Mouse (Mus musculus) CH12.LX (cell line): ENCODE measurements around the gene Apba3. TPM values are rescaled to one million over a fixed set of nuclear protein-coding genes. Genes with fewer than 3 reads are reported as not detected.

ENCODE experiments used
- DNase-seq: peaks from one replicate; pipeline ENCODE4 v3.0.0-alpha.2; 2013; ENCODE audit errors: extremely low read depth
- H3K27ac ChIP-seq: 2 replicates; pipeline ENCODE4 v1.5.1; 2012; ENCODE audit warnings: low read depth, mild to moderate bottlenecking, control low read depth, moderate library complexity; ENCODE audit not compliant: insufficient read depth
- H3K27me3 ChIP-seq: replicated peaks from 2 replicates; pipeline ENCODE3; 2012; ENCODE audit warnings: inconsistent platforms
- H3K36me3 ChIP-seq, 2 experiments: replicated peaks in 1 of 2; 2 replicates each; pipeline versions ENCODE3 to v1.6.1; 2012; ENCODE audit warnings: inconsistent platforms in 1 of 2, low read length in 1 of 2, mild to moderate bottlenecking in 1 of 2, mixed read lengths in 1 of 2, moderate library complexity in 1 of 2; ENCODE audit not compliant: control insufficient read depth in 1 of 2, insufficient read depth in 1 of 2
- H3K4me1 ChIP-seq, 2 experiments: 2 replicates each; pipeline ENCODE4 v1.6.1; 2012; ENCODE audit warnings: inconsistent platforms in 1 of 2, moderate library complexity in 1 of 2; ENCODE audit not compliant: insufficient read depth in 2 of 2, control insufficient read depth in 1 of 2
- H3K4me2 ChIP-seq: 2 replicates; pipeline ENCODE4 v1.6.1; 2012; ENCODE audit warnings: low read depth, mild to moderate bottlenecking, control low read depth; ENCODE audit not compliant: poor library complexity, insufficient read depth, severe bottlenecking
- H3K4me3 ChIP-seq, 3 experiments: fragments of 150-350 bp in 1 of 3; sonication (generic) in 1 of 3; replicated peaks in 1 of 3; 2 replicates each; pipeline versions ENCODE3 to v1.5.1; 2011 to 2012; ENCODE audit warnings: low read depth in 2 of 3, low read length in 2 of 3, mild to moderate bottlenecking in 2 of 3, moderate library complexity in 2 of 3, control low read depth in 1 of 3, improper control_type of control experiment in 1 of 3, inconsistent platforms in 1 of 3, mixed read lengths in 1 of 3; ENCODE audit not compliant: poor library complexity in 1 of 3
- H3K79me2 ChIP-seq: replicated peaks from 2 replicates; pipeline ENCODE4 v1.6.1; 2012; ENCODE audit warnings: mild to moderate bottlenecking, moderate library complexity; ENCODE audit not compliant: control insufficient read depth, poor library complexity, insufficient read depth, severe bottlenecking; ENCODE audit errors: extremely low read depth
- H3K9ac ChIP-seq: 2 replicates; pipeline ENCODE4 v1.6.1; 2012; ENCODE audit warnings: low read depth, mild to moderate bottlenecking, control low read depth, moderate library complexity; ENCODE audit not compliant: insufficient read depth
- H3K9me3 ChIP-seq: replicated peaks from 2 replicates; pipeline ENCODE3; 2012; ENCODE audit warnings: low read length, inconsistent platforms, mixed read lengths
- BHLHE40 ChIP-seq: IDR thresholded peaks from 2 replicates; pipeline ENCODE4 v1.6.1; 2011; ENCODE audit warnings: mild to moderate bottlenecking, low read depth, low read length, improper control_type of control experiment
- CHD1 ChIP-seq: IDR thresholded peaks from 2 replicates; pipeline ENCODE4 v1.6.1; 2012; ENCODE audit warnings: low read depth, low read length, improper control_type of control experiment, inconsistent platforms
- E2F4 ChIP-seq: IDR thresholded peaks from 2 replicates; pipeline ENCODE4 v1.6.1; 2011; ENCODE audit warnings: low read depth, low read length, improper control_type of control experiment; ENCODE audit not compliant: insufficient replicate concordance
- ETS1 ChIP-seq: conservative IDR thresholded peaks from 2 replicates; pipeline ENCODE4 v1.6.1; 2012; ENCODE audit warnings: low read depth, mild to moderate bottlenecking, inconsistent platforms, low read length, improper control_type of control experiment, moderate library complexity
- HCFC1 ChIP-seq: IDR thresholded peaks from 2 replicates; pipeline ENCODE4 v1.6.1; 2012; ENCODE audit warnings: low read depth, mild to moderate bottlenecking, inconsistent platforms, low read length, improper control_type of control experiment
- JUN ChIP-seq: IDR thresholded peaks from 2 replicates; pipeline ENCODE4 v1.6.1; 2011; ENCODE audit warnings: low read depth, mild to moderate bottlenecking, low read length, improper control_type of control experiment, moderate library complexity; ENCODE audit not compliant: insufficient read depth
- JUND ChIP-seq: conservative IDR thresholded peaks from 2 replicates; pipeline ENCODE4 v1.6.1; 2011; ENCODE audit warnings: low read depth, low read length, improper control_type of control experiment
- MAZ ChIP-seq: IDR thresholded peaks from 2 replicates; pipeline ENCODE4 v1.6.1; 2012; ENCODE audit warnings: low read depth, mild to moderate bottlenecking, inconsistent platforms, low read length, improper control_type of control experiment, moderate library complexity
- MEF2A ChIP-seq: IDR thresholded peaks from 2 replicates; pipeline ENCODE4 v1.6.1; 2014; ENCODE audit warnings: low read depth, mild to moderate bottlenecking, inconsistent platforms, low read length, improper control_type of control experiment, borderline replicate concordance
- MXI1 ChIP-seq: IDR thresholded peaks from 2 replicates; pipeline ENCODE4 v1.6.1; 2011; ENCODE audit warnings: mild to moderate bottlenecking, low read depth, low read length, improper control_type of control experiment
- NELFE ChIP-seq: IDR thresholded peaks from 2 replicates; pipeline ENCODE4 v1.6.1; 2011; ENCODE audit warnings: low read depth, low read length, improper control_type of control experiment
- NRF1 ChIP-seq: IDR thresholded peaks from 2 replicates; pipeline ENCODE4 v1.6.1; 2014; ENCODE audit warnings: low read depth, mild to moderate bottlenecking, inconsistent platforms, low read length, improper control_type of control experiment, moderate library complexity
- PAX5 ChIP-seq: IDR thresholded peaks from 2 replicates; pipeline ENCODE4 v1.6.1; 2012; ENCODE audit warnings: low read length, inconsistent platforms, mixed read lengths
- RCOR1 ChIP-seq: conservative IDR thresholded peaks from 2 replicates; pipeline ENCODE4 v1.6.1; 2012; ENCODE audit warnings: low read depth, mild to moderate bottlenecking, inconsistent platforms, low read length, improper control_type of control experiment
- SIN3A ChIP-seq: IDR thresholded peaks from 2 replicates; pipeline ENCODE4 v1.6.1; 2012; ENCODE audit warnings: low read length, improper control_type of control experiment, inconsistent platforms
- SMC3 ChIP-seq: IDR thresholded peaks from 2 replicates; pipeline ENCODE4 v1.6.1; 2011; ENCODE audit warnings: low read depth, low read length, improper control_type of control experiment
- TBP ChIP-seq: conservative IDR thresholded peaks from 2 replicates; pipeline ENCODE4 v1.6.1; 2011; ENCODE audit warnings: low read depth, low read length, improper control_type of control experiment
- TCF12 ChIP-seq: IDR thresholded peaks from 2 replicates; pipeline ENCODE4 v1.6.1; 2014; ENCODE audit warnings: low read depth, mild to moderate bottlenecking, inconsistent platforms, low read length, improper control_type of control experiment
- ZKSCAN1 ChIP-seq: IDR thresholded peaks from 2 replicates; pipeline ENCODE4 v1.6.1; 2012; ENCODE audit warnings: low read depth, inconsistent platforms, low read length, improper control_type of control experiment, borderline replicate concordance
- dilution Hi-C: fragments of 300-500 bp; cut with MboI; formaldehyde crosslinking; loops from 2 replicates; pipeline ENCODE4 v1.14.3; 2020; ENCODE audit warnings: low sequenced_read_pairs; ENCODE audit not compliant: extremely low pct_unique_long_range_greater_than_20kb, extremely low pct_ligation_motif_present
- in situ Hi-C: fragments of 300-500 bp; cut with MboI; formaldehyde crosslinking; loops from 3 replicates; pipeline ENCODE4 v1.14.3; 2019; ENCODE audit warnings: low sequenced_read_pairs, low pct_ligation_motif_present, low pct_unique_long_range_greater_than_20kb, mixed read lengths
- polyA plus RNA-seq: library from polyadenylated mRNA; unstranded; fragments of >175 nt; gene quantifications from 2 replicates; pipeline ENCODE4 v1.2.1, GENCODE M21; 2012; ENCODE audit warnings: low read depth; ENCODE audit not compliant: insufficient read length
- total RNA-seq, 2 experiments: library from RNA; depleted of rRNA; stranded (reverse); fragments of 300-350 nt in 1 of 2; fragments of >200 nt in 1 of 2; gene quantifications; 2 replicates each; pipeline ENCODE4 v1.2.3; 2012 to 2014

The Apba3 gene
- total and polyA plus RNA-seq, 3 experiments: 40.2 to 149 (median 47.4) TPM

GRCm38 (mm10) chr10:81249442-81249841 is 17.3 kb upstream of the Apba3 start:
- dilution Hi-C loops (no loop called here), in situ Hi-C loops (no loop called here)
- Histone ChIP-seq H3K27me3 (no peaks in the 10 kb centered on the region), H3K4me1 (peaks cover 15 to 19% of the 10 kb centered on the region in 2 experiments), H3K79me2 (no peaks in the 10 kb centered on the region), H3K4me3 (no peak overlapping the region), H3K4me2 (no peak overlapping the region), H3K27ac (no peak overlapping the region), H3K36me3 (peaks cover 26 to 70% of the 10 kb centered on the region in 2 experiments), H3K9me3 (no peaks in the 10 kb centered on the region), H3K9ac (no peak overlapping the region)
- TF ChIP-seq NRF1 (0 out of 2 replicates have a peak, but pooled peaks have one; percentile 15), RCOR1 (no peak), MAZ (no peak), JUND (no peak), HCFC1 (no peak)
- DNase-seq: no peak

DNA sequence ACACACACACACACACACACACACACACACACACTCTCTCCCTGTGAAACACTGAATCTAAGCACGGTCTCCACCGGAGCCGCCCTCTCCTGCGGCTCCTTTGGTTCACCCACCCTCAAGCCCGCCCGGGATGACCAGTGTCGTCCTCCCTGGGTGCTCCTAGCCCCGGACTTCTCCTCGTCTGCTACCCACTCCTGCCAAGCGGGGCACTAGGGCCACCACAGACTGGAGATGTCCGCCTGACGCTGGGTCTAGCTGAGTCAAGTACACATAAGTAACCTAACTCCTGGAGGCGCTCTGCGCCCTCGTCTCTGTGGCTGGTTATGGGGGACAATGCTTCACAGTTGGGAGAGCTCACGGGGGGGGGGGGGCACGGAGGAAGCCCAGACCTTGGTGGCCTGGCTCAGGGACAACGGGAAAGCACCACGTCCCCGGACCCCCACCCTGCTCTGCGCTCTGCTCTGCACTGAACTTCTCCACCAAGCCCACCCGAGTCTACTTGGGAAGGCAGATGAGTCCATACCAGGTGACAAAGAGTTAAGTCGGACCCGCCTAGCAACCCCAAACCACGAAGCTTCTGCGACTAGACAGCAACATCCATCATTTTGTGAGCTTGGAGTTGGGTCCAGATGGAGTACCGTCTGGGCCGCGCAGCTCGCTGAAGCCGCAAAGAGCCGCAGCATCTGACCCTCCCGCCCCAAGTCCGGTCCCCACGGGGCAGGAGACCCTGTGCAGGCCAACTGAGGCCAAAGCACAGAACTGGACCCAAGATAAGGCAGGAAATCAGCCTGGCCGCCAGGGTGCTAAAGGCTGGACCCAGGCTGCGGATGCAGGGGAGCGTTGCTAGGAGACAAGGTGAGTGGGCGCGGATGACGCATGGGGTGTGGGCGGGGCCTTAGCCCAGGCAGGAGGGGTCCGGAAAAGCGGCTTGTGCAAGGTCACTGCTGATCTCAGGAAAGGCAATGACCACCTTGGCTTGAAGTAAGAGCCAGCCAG is 14.0 kb upstream of the Apba3 start, which contains the start of gene Matk:
Matk (plus strand) TSS at position 512 of the 996 bp plus-strand sequence.
- Histone ChIP-seq H3K9me3 (no peaks in the 10 kb centered on the region), H3K9ac (no peak within 1 kb of the TSS), H3K27me3 (no peaks in the 10 kb centered on the region), H3K4me1 (peaks cover 11 to 16% of the 10 kb centered on the region in 2 experiments), H3K79me2 (no peaks in the 10 kb centered on the region), H3K36me3 (peaks cover 19 to 45% of the 10 kb centered on the region in 2 experiments), H3K4me3 (no peak within 1 kb of the TSS), H3K27ac (no peak within 1 kb of the TSS), H3K4me2 (no peak within 1 kb of the TSS)
- in situ Hi-C loops (no loop called here), dilution Hi-C loops (no loop called here)
- no peak for TF ChIP-seq MAZ
- TF ChIP-seq NRF1: no peak
- TF ChIP-seq NELFE: no peak
- TF ChIP-seq JUND: no peak
- no peak for TF ChIP-seq HCFC1
- TF ChIP-seq E2F4: no peak
- no peak for TF ChIP-seq PAX5
- no peak for TF ChIP-seq MEF2A
- no peak for TF ChIP-seq SIN3A
- TF ChIP-seq MXI1: no peak
- TF ChIP-seq ETS1: no peak
- TF ChIP-seq BHLHE40: no peak
- no peak for TF ChIP-seq CHD1
- TF ChIP-seq TBP: no peak
- TF ChIP-seq TCF12: no peak
- no peak for TF ChIP-seq RCOR1
- TF ChIP-seq SMC3: no peak
- TF ChIP-seq JUN: no peak
- no peak for TF ChIP-seq ZKSCAN1
- DNase-seq: no peak
